Mouse (Mus musculus) heart, adult 2 months (tissue): ENCODE measurements around the gene Hgd.

Experiments used
- CTCF ChIP-seq: fragments of 200-600 bp; IDR thresholded peaks from 2 replicates; pipeline ENCODE4 v1.8.1; 2022; ENCODE audit warnings: antibody characterized with exemption, mild to moderate bottlenecking, moderate library complexity
- EP300 ChIP-seq: fragments of 200-500 bp; IDR thresholded peaks from 2 replicates; pipeline ENCODE4 v1.6.1; 2011; ENCODE audit warnings: low read depth, low read length, control low read depth; ENCODE audit not compliant: insufficient read depth
- POLR2A ChIP-seq: fragments of 200-500 bp; IDR thresholded peaks from 2 replicates; pipeline ENCODE4 v1.6.1; 2011; ENCODE audit warnings: mild to moderate bottlenecking, low read depth, low read length, control low read depth; ENCODE audit not compliant: insufficient read depth

DNA sequence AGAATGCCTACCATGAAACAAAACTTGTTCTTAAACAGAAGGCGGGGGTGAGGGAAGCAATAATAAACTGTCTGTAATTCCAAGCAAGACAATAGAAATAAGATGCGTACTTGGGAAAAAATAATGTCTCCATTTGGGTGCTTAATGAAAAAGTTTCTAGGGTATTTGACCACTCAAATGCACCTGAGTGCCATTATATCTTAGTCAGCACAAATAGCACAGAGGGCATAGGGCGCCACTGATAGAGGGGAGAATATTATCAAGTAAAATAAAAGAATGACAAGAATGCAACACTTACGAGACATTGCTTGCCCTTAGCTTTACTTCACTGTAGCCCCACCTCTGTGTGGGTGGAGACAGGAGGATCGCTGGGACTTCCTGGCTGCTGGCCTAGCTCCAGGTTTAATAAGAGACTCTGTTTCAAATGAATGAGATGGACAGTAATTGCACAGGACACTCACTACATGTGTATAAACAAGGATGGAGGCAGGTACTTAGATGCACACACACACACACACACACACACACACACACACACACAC is 85.5 kb downstream of the Hgd start:
- TF ChIP-seq POLR2A (no peak), CTCF (no peak), EP300 (no peak)
